Mouse (Mus musculus): Measurements from ENCODE around the gene Gm28048. TPM values are rescaled to one million over a fixed set of nuclear protein-coding genes. Genes with fewer than 3 reads are reported as not detected.

Gm28048 gene
- polyA plus RNA-seq, 1 experiment from 2014 or later, result 34.8 TPM

DNA sequence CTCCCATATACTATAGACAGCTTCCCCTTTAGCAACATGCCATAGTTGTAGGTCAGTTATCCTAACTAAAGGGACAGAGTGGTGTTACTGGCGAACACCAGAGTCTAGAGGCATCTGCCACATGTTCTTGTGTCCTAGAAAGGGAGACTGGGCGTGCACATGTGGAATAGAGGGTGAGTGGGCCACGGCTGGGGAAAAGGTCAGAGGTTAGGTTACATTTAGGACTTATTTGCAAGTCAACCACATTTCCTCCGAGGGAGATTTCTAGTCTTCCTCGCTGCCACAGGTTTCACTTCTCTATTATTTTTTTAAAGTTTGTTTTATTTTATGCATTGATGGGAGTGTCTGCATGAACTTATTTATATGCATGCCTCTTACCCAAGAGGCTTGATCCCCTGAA is 163.5 kb downstream of the Gm28048 start:
- H3K9me3 ChIP-seq (replicated peaks; ENCODE audit: low read length), result no peaks in the 10 kb centered on the region
- H3K4me3 ChIP-seq (replicated peaks; ENCODE audit: low read depth, low read length), result no peak overlapping the region
- DNase-seq (ENCODE audit: low spot score), result no peak
- H3K27ac ChIP-seq, result no peak overlapping the region
- H3K4me2 ChIP-seq (ENCODE audit: low read length), result no peak overlapping the region
- no peak for TF ChIP-seq CTCF (IDR thresholded peaks at IDR 0.05; ENCODE audit: low read depth)
- H3K4me1 ChIP-seq (replicated peaks; ENCODE audit: insufficient read depth, low read length), result no peaks in the 10 kb centered on the region
- H3K27me3 ChIP-seq (ENCODE audit: insufficient read depth, low read length), result no peaks in the 10 kb centered on the region
- no peaks in the 10 kb centered on the region for H3K36me3 ChIP-seq (ENCODE audit: insufficient read depth, low read length)
- H3K9ac ChIP-seq (ENCODE audit: low read depth, low read length), result no peak overlapping the region
- ATAC-seq (replicated peaks; ENCODE audit: low FRiP score, low read depth), result no peak
- WGBS, result 76% methylated on average over 5 of the region's 5 CpGs

DNA sequence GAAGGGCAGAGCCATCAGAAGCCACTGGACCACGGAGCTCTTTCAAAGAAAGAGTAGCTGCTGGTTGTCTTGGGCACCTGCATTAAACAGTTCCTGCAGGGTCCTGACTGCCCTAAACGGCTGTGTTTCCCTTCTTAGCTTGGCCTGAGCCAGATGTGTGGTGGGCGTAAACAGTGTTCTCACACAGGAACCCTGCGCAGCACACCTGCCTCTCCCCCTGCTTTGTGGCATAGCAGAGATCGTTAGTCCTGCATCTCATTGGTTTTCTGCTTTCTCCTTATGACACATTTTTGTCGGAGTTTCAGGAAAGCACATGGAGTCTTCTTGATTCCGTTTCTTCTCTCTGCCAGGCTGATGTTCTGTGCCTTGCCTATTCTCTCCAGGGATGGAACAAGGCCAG is 166.0 kb downstream of the Gm28048 start:
- WGBS, result 75% methylated on average over 7 of the region's 7 CpGs
- H3K27me3 ChIP-seq (ENCODE audit: insufficient read depth, low read length), result no peaks in the 10 kb centered on the region
- no peak for ATAC-seq (replicated peaks; ENCODE audit: low FRiP score, low read depth)
- no peak overlapping the region for H3K4me3 ChIP-seq (replicated peaks; ENCODE audit: low read depth, low read length)
- no peak overlapping the region for H3K27ac ChIP-seq
- no peak overlapping the region for H3K9ac ChIP-seq (ENCODE audit: low read depth, low read length)
- H3K36me3 ChIP-seq (ENCODE audit: insufficient read depth, low read length), result no peaks in the 10 kb centered on the region
- TF ChIP-seq CTCF (IDR thresholded peaks at IDR 0.05; ENCODE audit: low read depth), result no peak
- no peaks in the 10 kb centered on the region for H3K9me3 ChIP-seq (replicated peaks; ENCODE audit: low read length)
- DNase-seq (ENCODE audit: low spot score), result no peak
- no peaks in the 10 kb centered on the region for H3K4me1 ChIP-seq (replicated peaks; ENCODE audit: insufficient read depth, low read length)
- H3K4me2 ChIP-seq (ENCODE audit: low read length), result no peak overlapping the region

DNA sequence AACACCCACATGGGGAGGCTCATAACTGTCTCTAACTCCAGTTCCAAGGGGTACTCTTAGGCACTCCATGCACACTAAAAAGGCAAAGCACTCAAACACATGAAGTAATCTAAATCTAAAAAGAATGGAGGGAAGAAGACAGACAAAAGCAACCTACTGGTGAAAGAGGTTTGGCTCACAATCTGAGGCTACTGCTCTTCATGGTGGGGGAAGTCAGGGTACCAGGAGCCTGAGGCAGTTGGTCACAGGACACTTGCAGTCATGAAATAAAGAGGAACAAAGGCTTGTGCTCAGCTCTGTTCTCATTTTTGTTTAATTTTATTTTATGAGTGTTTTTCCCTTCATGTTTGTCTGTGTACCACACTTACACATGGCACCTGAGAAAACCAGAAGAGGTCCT is 166.7 kb downstream of the Gm28048 start:
- Histone ChIP-seq H3K27ac (no peak overlapping the region), H3K4me3 (replicated peaks; ENCODE audit: low read depth, low read length) (no peak overlapping the region), H3K27me3 (ENCODE audit: insufficient read depth, low read length) (no peaks in the 10 kb centered on the region), H3K9me3 (replicated peaks; ENCODE audit: low read length) (no peaks in the 10 kb centered on the region), H3K36me3 (ENCODE audit: insufficient read depth, low read length) (no peaks in the 10 kb centered on the region), H3K4me1 (replicated peaks; ENCODE audit: insufficient read depth, low read length) (no peaks in the 10 kb centered on the region), H3K4me2 (ENCODE audit: low read length) (no peak overlapping the region), H3K9ac (ENCODE audit: low read depth, low read length) (no peak overlapping the region)
- ATAC-seq (replicated peaks; ENCODE audit: low FRiP score, low read depth) (no peak), DNase-seq (ENCODE audit: low spot score) (no peak)
- TF ChIP-seq CTCF (IDR thresholded peaks at IDR 0.05; ENCODE audit: low read depth), result no peak

DNA sequence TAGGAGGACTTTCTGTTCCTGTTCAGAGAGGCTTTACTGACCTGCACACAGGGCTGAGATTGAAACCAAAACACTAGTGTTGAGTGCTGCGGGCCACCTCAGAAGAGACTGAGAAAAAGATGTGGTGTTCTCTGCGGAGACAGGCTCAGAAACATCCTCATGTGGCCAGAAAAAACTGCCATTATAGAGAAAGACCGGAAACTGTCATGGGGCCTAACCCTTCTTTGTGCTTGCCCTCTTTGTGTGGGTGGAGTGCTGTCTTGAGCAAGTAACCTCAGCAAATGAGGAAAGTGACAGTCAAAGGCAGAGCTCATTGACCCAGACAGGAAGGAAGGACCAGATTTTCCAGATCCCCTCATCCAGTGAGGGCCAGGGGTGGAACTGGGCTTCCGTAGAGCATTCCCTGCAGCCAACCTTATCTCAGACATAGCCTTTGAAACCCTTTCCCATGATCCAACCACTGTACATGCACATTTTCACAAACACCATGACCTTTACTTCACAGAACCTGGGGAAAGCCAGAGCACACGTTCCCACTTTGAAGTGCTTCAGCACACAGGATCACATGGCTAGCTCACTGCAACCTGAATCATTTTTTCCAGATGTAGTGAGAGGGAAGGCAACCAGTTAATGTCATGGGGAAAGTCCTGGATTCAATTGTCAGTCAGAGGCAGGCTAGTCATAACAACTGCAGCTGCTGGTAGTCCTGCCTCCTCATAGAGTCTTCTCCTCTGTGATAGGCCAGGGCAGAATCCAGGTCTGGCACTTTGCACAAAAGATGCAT is 167.8 kb downstream of the Gm28048 start:
- ATAC-seq (replicated peaks; ENCODE audit: low FRiP score, low read depth) (no peak), DNase-seq (ENCODE audit: low spot score) (no peak)
- H3K27me3 ChIP-seq (ENCODE audit: insufficient read depth, low read length), result no peaks in the 10 kb centered on the region
- H3K9me3 ChIP-seq (replicated peaks; ENCODE audit: low read length), result no peaks in the 10 kb centered on the region
- TF ChIP-seq CTCF (IDR thresholded peaks at IDR 0.05; ENCODE audit: low read depth), result no peak
- H3K4me2 ChIP-seq (ENCODE audit: low read length), result no peak overlapping the region
- no peaks in the 10 kb centered on the region for H3K36me3 ChIP-seq (ENCODE audit: insufficient read depth, low read length)
- H3K27ac ChIP-seq, result no peak overlapping the region
- H3K4me1 ChIP-seq (replicated peaks; ENCODE audit: insufficient read depth, low read length), result no peaks in the 10 kb centered on the region
- no peak overlapping the region for H3K4me3 ChIP-seq (replicated peaks; ENCODE audit: low read depth, low read length)
- 77% methylated on average over 5 of the region's 5 CpGs for WGBS
- no peak overlapping the region for H3K9ac ChIP-seq (ENCODE audit: low read depth, low read length)

DNA sequence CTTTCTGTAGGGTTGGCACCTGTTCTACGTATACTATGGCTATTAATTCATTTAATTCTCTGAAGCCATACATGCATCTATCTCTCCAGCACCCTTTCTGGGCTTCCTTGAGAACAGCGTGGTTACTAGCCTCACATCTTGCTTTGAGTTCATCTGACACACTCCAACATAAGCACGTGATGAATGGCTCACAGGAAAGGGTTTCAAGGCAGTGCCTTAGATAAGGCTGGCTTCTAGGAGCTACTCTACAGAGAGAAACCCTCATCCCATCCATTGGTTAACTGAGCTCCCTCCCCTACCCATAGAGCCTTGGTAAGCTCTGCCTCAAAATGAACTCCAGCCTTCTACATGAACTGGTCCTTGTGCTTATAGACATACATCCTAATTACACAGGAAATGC is 168.5 kb downstream of the Gm28048 start:
- WGBS, result 75% methylated on average over 3 of the region's 3 CpGs
- Histone ChIP-seq H3K4me2 (ENCODE audit: low read length) (no peak overlapping the region), H3K9ac (ENCODE audit: low read depth, low read length) (no peak overlapping the region), H3K4me1 (replicated peaks; ENCODE audit: insufficient read depth, low read length) (no peaks in the 10 kb centered on the region), H3K27ac (no peak overlapping the region), H3K9me3 (replicated peaks; ENCODE audit: low read length) (no peaks in the 10 kb centered on the region), H3K36me3 (ENCODE audit: insufficient read depth, low read length) (no peaks in the 10 kb centered on the region), H3K27me3 (ENCODE audit: insufficient read depth, low read length) (no peaks in the 10 kb centered on the region), H3K4me3 (replicated peaks; ENCODE audit: low read depth, low read length) (no peak overlapping the region)
- no peak for ATAC-seq (replicated peaks; ENCODE audit: low FRiP score, low read depth)
- DNase-seq (ENCODE audit: low spot score), result no peak
- TF ChIP-seq CTCF (IDR thresholded peaks at IDR 0.05; ENCODE audit: low read depth), result no peak

DNA sequence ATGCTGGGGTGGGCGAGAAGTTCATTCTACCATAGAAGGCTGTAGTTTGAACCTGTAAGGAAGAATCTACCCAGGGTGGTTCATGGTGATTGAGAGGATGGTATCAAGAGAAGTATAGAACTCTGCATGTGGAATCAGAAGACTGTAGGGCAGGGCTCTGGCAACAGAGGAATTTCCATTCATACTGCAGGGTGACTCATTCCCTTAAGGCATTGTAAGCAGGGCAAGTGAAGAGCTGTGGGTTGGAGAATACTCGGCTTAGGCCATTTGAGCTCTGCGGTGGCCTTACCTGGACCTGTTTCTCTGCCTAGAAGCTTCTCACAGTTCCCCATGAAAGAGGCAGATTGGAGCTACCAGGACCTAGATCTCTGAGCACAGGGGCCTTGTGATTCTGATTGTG is 170.5 kb downstream of the Gm28048 start:
- Histone ChIP-seq H3K36me3 (ENCODE audit: insufficient read depth, low read length) (no peaks in the 10 kb centered on the region), H3K27me3 (ENCODE audit: insufficient read depth, low read length) (no peaks in the 10 kb centered on the region), H3K4me3 (replicated peaks; ENCODE audit: low read depth, low read length) (no peak overlapping the region), H3K9ac (ENCODE audit: low read depth, low read length) (no peak overlapping the region), H3K4me2 (ENCODE audit: low read length) (no peak overlapping the region), H3K27ac (no peak overlapping the region), H3K4me1 (replicated peaks; ENCODE audit: insufficient read depth, low read length) (no peaks in the 10 kb centered on the region), H3K9me3 (replicated peaks; ENCODE audit: low read length) (no peaks in the 10 kb centered on the region)
- no peak for ATAC-seq (replicated peaks; ENCODE audit: low FRiP score, low read depth)
- TF ChIP-seq CTCF (IDR thresholded peaks at IDR 0.05; ENCODE audit: low read depth), result no peak
- 89% methylated on average over 3 of the region's 3 CpGs for WGBS
- DNase-seq (ENCODE audit: low spot score), result no peak
